Mouse (Mus musculus) lung, embryonic 15.5 days (tissue): ENCODE measurements around the gene Bcl6b. TPM values are rescaled to one million over a fixed set of nuclear protein-coding genes. Genes with fewer than 3 reads are reported as not detected.

Experiments
- ATAC-seq: fragments of 200-750 bp; cut with Nextera tagmentation; 2 replicates; pipeline ENCODE4 v1.8.0; 2017; ENCODE audit warnings: moderate number of reproducible peaks, borderline replicate concordance; ENCODE audit not compliant: low FRiP score, low TSS enrichment; ENCODE audit errors: extremely low read depth
- H3K27ac ChIP-seq: fragments of 300-500 bp; sonication (generic); 2 replicates; pipeline ENCODE4 v1.5.1; 2015; ENCODE audit warnings: moderate library complexity, mild to moderate bottlenecking, inconsistent platforms
- H3K27me3 ChIP-seq: fragments of 300-500 bp; sonication (generic); 2 replicates; pipeline ENCODE4 v1.6.1; 2015; ENCODE audit warnings: inconsistent platforms
- H3K36me3 ChIP-seq: fragments of 300-500 bp; sonication (generic); 2 replicates; pipeline ENCODE4 v1.6.1; 2015; ENCODE audit warnings: inconsistent platforms
- H3K4me1 ChIP-seq: fragments of 300-500 bp; sonication (generic); 2 replicates; pipeline ENCODE4 v1.6.1; 2015; ENCODE audit warnings: inconsistent platforms
- H3K4me2 ChIP-seq: fragments of 300-500 bp; sonication (generic); 2 replicates; pipeline ENCODE4 v1.6.1; 2015; ENCODE audit warnings: inconsistent platforms, mild to moderate bottlenecking, moderate library complexity
- H3K4me3 ChIP-seq: fragments of 300-500 bp; sonication (generic); 2 replicates; pipeline ENCODE4 v1.5.1; 2015; ENCODE audit warnings: mild to moderate bottlenecking, inconsistent platforms
- H3K9ac ChIP-seq: fragments of 300-500 bp; sonication (generic); 2 replicates; pipeline ENCODE4 v1.6.1; 2015; ENCODE audit warnings: inconsistent platforms
- H3K9me3 ChIP-seq: fragments of 300-500 bp; sonication (generic); 2 replicates; pipeline ENCODE4 v1.6.1; 2016; ENCODE audit warnings: inconsistent platforms
- WGBS: fragments of 180-500 bp; shearing (Covaris S2); methylation state at CpG from one replicate; pipeline ENCODE4 v1.1.7; 2015; 5-methylcytosine and 5-hydroxymethylcytosine counted together
- polyA plus RNA-seq: library from polyadenylated mRNA; unstranded; fragments of >200 nt; fragmentation: Nextera tagmentation; extraction: Ambion mirVana; gene quantifications from 2 replicates; pipeline ENCODE4 v1.2.1, GENCODE M21; 2015

The Bcl6b gene
- polyA plus RNA-seq, 1 experiment from 2014 or later: 33.9 TPM

GRCm38 (mm10) chr11:70210681-70211080, 18.9 kb downstream of the Bcl6b start:
- WGBS: 64% methylated on average over 2 of the region's 2 CpGs
- ATAC-seq: no peak
- peaks cover 32% of the 10 kb centered on the region for H3K27me3 ChIP-seq

GRCm38 (mm10) chr11:70208778-70209388, 20.7 kb downstream of the Bcl6b start:
- H3K27me3 ChIP-seq: peaks cover 14% of the 10 kb centered on the region
- H3K27ac ChIP-seq: no peak overlapping the region
- peaks cover 6% of the 10 kb centered on the region for H3K4me1 ChIP-seq
- WGBS: 57% methylated on average over 5 of the region's 5 CpGs
- ATAC-seq: no peak
- H3K9ac ChIP-seq: no peak overlapping the region
- H3K4me3 ChIP-seq: no peak overlapping the region
- no peaks in the 10 kb centered on the region for H3K36me3 ChIP-seq
- H3K4me2 ChIP-seq: no peak overlapping the region
- no peaks in the 10 kb centered on the region for H3K9me3 ChIP-seq

More at GRCm38 (mm10) chr11:70210681-70211080, 18.9 kb downstream of the Bcl6b start:
- no peaks in the 10 kb centered on the region for H3K36me3 ChIP-seq
- peaks cover 19% of the 10 kb centered on the region for H3K4me1 ChIP-seq
- H3K27ac ChIP-seq: no peak overlapping the region
- H3K4me2 ChIP-seq: no peak overlapping the region
- H3K9me3 ChIP-seq: no peaks in the 10 kb centered on the region
- no peak overlapping the region for H3K4me3 ChIP-seq
- H3K9ac ChIP-seq: no peak overlapping the region

GRCm38 (mm10) chr11:70207283-70207682, 22.3 kb downstream of the Bcl6b start:
- H3K9me3 ChIP-seq: no peaks in the 10 kb centered on the region
- no peak overlapping the region for H3K9ac ChIP-seq
- 71% methylated on average over 7 of the region's 7 CpGs for WGBS
- no peaks in the 10 kb centered on the region for H3K36me3 ChIP-seq
- H3K4me1 ChIP-seq: no peaks in the 10 kb centered on the region
- no peak overlapping the region for H3K4me3 ChIP-seq
- H3K27ac ChIP-seq: no peak overlapping the region
- 0 out of 2 replicates have a peak, but pooled peaks cover under 1% of the 10 kb centered on the region for H3K27me3 ChIP-seq
- ATAC-seq: no peak
- H3K4me2 ChIP-seq: no peak overlapping the region

- WGBS: 81% methylated on average over 2 of the region's 2 CpGs
- no peak overlapping the region for H3K27ac ChIP-seq
- H3K9ac ChIP-seq: no peak overlapping the region
- H3K9me3 ChIP-seq: no peaks in the 10 kb centered on the region
- no peaks in the 10 kb centered on the region for H3K36me3 ChIP-seq
- ATAC-seq: no peak
- no peaks in the 10 kb centered on the region for H3K27me3 ChIP-seq
- no peaks in the 10 kb centered on the region for H3K4me1 ChIP-seq
- H3K4me2 ChIP-seq: no peak overlapping the region
- no peak overlapping the region for H3K4me3 ChIP-seq
These were observed 22.8 kb downstream of the Bcl6b start for GRCm38 (mm10) chr11:70206801-70207200.

- no peak overlapping the region for H3K9ac ChIP-seq
- no peaks in the 10 kb centered on the region for H3K36me3 ChIP-seq
- H3K27ac ChIP-seq: no peak overlapping the region
- no peak overlapping the region for H3K4me3 ChIP-seq
- H3K9me3 ChIP-seq: no peaks in the 10 kb centered on the region
- H3K27me3 ChIP-seq: no peaks in the 10 kb centered on the region
- 41% methylated on average over 5 of the region's 5 CpGs for whole genome bisulfite sequencing
- H3K4me1 ChIP-seq: no peaks in the 10 kb centered on the region
- no peak overlapping the region for H3K4me2 ChIP-seq
- no peak for ATAC-seq
These were observed 27.9 kb downstream of the Bcl6b start for GRCm38 (mm10) chr11:70201691-70202090.

- no peaks in the 10 kb centered on the region for H3K27me3 ChIP-seq
- H3K9me3 ChIP-seq: no peaks in the 10 kb centered on the region
- no peak overlapping the region for H3K27ac ChIP-seq
- H3K9ac ChIP-seq: no peak overlapping the region
- H3K4me3 ChIP-seq: no peak overlapping the region
- no peaks in the 10 kb centered on the region for H3K36me3 ChIP-seq
- no peak overlapping the region for H3K4me2 ChIP-seq
- no peaks in the 10 kb centered on the region for H3K4me1 ChIP-seq
- WGBS: 77% methylated on average over 5 of the region's 5 CpGs
- no peak for ATAC-seq
These were observed 29.5 kb downstream of the Bcl6b start for GRCm38 (mm10) chr11:70200036-70200608.

- H3K9me3 ChIP-seq: no peaks in the 10 kb centered on the region
- no peak overlapping the region for H3K4me3 ChIP-seq
- no peak overlapping the region for H3K9ac ChIP-seq
- WGBS: 65% methylated on average over 8 of the region's 8 CpGs
- no peak overlapping the region for H3K27ac ChIP-seq
- H3K27me3 ChIP-seq: no peaks in the 10 kb centered on the region
- no peak for ATAC-seq
- no peak overlapping the region for H3K4me2 ChIP-seq
- H3K36me3 ChIP-seq: no peaks in the 10 kb centered on the region
- H3K4me1 ChIP-seq: peaks cover 3% of the 10 kb centered on the region; the same call in 1 of the 2 replicates
These were observed 30.5 kb downstream of the Bcl6b start for GRCm38 (mm10) chr11:70199107-70199506.

GRCm38 (mm10) chr11:70198332-70198731, 31.3 kb downstream of the Bcl6b start:
- no peaks in the 10 kb centered on the region for H3K9me3 ChIP-seq
- no peak overlapping the region for H3K4me2 ChIP-seq
- no peak for ATAC-seq
- no peaks in the 10 kb centered on the region for H3K36me3 ChIP-seq
- 74% methylated on average over 3 of the region's 3 CpGs for WGBS
- H3K27me3 ChIP-seq: no peaks in the 10 kb centered on the region
- peaks cover 11% of the 10 kb centered on the region; the same call in 1 of the 2 replicates for H3K4me1 ChIP-seq
- no peak overlapping the region for H3K9ac ChIP-seq
- H3K27ac ChIP-seq: no peak overlapping the region
- H3K4me3 ChIP-seq: no peak overlapping the region

- Histone ChIP-seq H3K9ac (no peak overlapping the region), H3K4me3 (no peak overlapping the region), H3K4me2 (peak overlapping the region; percentile 13; the same call in 1 of the 2 replicates), H3K27me3 (no peaks in the 10 kb centered on the region), H3K36me3 (no peaks in the 10 kb centered on the region), H3K4me1 (peaks cover 15% of the 10 kb centered on the region; the same call in 1 of the 2 replicates), H3K9me3 (no peaks in the 10 kb centered on the region), H3K27ac (peak overlapping the region; percentile 54)
- 36% methylated on average over 11 of the region's 11 CpGs for WGBS
- peak; percentile 59 for ATAC-seq
These were observed 36.0 kb downstream of the Bcl6b start for GRCm38 (mm10) chr11:70193354-70194285.

- ATAC-seq: no peak
- 76% methylated on average over 4 of the region's 4 CpGs for WGBS
- Histone ChIP-seq H3K4me3 (no peak overlapping the region), H3K4me1 (peaks cover 15% of the 10 kb centered on the region; the same call in 1 of the 2 replicates), H3K9ac (no peak overlapping the region), H3K27me3 (no peaks in the 10 kb centered on the region), H3K4me2 (no peak overlapping the region), H3K27ac (no peak overlapping the region), H3K36me3 (no peaks in the 10 kb centered on the region), H3K9me3 (no peaks in the 10 kb centered on the region)
These were observed 37.4 kb downstream of the Bcl6b start for GRCm38 (mm10) chr11:70192157-70192556.

GRCm38 (mm10) chr11:70191188-70191587, 38.4 kb downstream of the Bcl6b start:
- H3K4me2 ChIP-seq: no peak overlapping the region
- no peaks in the 10 kb centered on the region for H3K36me3 ChIP-seq
- no peaks in the 10 kb centered on the region for H3K9me3 ChIP-seq
- H3K27ac ChIP-seq: no peak overlapping the region
- H3K27me3 ChIP-seq: no peaks in the 10 kb centered on the region
- H3K9ac ChIP-seq: no peak overlapping the region
- no peak for ATAC-seq
- 75% methylated on average over 6 of the region's 6 CpGs for WGBS
- H3K4me1 ChIP-seq: peaks cover 15% of the 10 kb centered on the region; the same call in 1 of the 2 replicates
- H3K4me3 ChIP-seq: no peak overlapping the region
